Mouse (Mus musculus): Measurements from ENCODE around the gene Papola. TPM values are rescaled to one million over a fixed set of nuclear protein-coding genes. Genes with fewer than 3 reads are reported as not detected.
A peak's percentile ranks its signal among the peaks of the same experiment; 100 is the strongest.

Papola gene
- polyA plus RNA-seq, 1 experiment from 2014 or later = 226 TPM

- Histone ChIP-seq H3K36me3 (ENCODE audit: control insufficient read depth, insufficient read depth, low read length) (peaks cover 3% of the 10 kb centered on the region; the same call in 1 of the 2 replicates), H3K4me3 (ENCODE audit: low read depth, low read length) (peak overlapping the region; percentile 74; the same call in 1 of the 2 replicates), H3K27me3 (ENCODE audit: control insufficient read depth, insufficient read depth, low read length) (no peaks in the 10 kb centered on the region), H3K9ac (ENCODE audit: low read length) (no peak overlapping the region), H3K9me3 (ENCODE audit: control insufficient read depth, low read length) (no peaks in the 10 kb centered on the region), H3K4me1 (ENCODE audit: control insufficient read depth, insufficient read depth, low read length) (peaks cover 3% of the 10 kb centered on the region; the same call in 1 of the 2 replicates), H3K27ac (replicated peaks; ENCODE audit: low read depth, low read length) (no peak overlapping the region), H3K4me2 (ENCODE audit: low read depth, severe bottlenecking) (peak overlapping the region; percentile 51)
- ATAC-seq (ENCODE audit: insufficient number of reproducible peaks, low FRiP score, low TSS enrichment, low read depth) (no peak), DNase-seq (ENCODE audit: low spot score) (no peak)
- 74% methylated on average over 1 of the region's 1 CpGs for WGBS
Observed at GRCm38 (mm10) chr12:105786113-105786512, 1.6 kb downstream of the Papola start.

GRCm38 (mm10) chr12:105787626-105788025 is 3.1 kb downstream of the Papola start:
- no peaks in the 10 kb centered on the region for H3K9me3 ChIP-seq (ENCODE audit: control insufficient read depth, low read length)
- peaks cover 3% of the 10 kb centered on the region; the same call in 1 of the 2 replicates for H3K36me3 ChIP-seq (ENCODE audit: control insufficient read depth, insufficient read depth, low read length)
- no peak overlapping the region for H3K4me2 ChIP-seq (ENCODE audit: low read depth, severe bottlenecking)
- DNase-seq (ENCODE audit: low spot score) (no peak), ATAC-seq (ENCODE audit: insufficient number of reproducible peaks, low FRiP score, low TSS enrichment, low read depth) (no peak)
- H3K4me1 ChIP-seq (ENCODE audit: control insufficient read depth, insufficient read depth, low read length) = peaks cover 3% of the 10 kb centered on the region; the same call in 1 of the 2 replicates
- H3K9ac ChIP-seq (ENCODE audit: low read length) = no peak overlapping the region
- 97% methylated on average over 2 of the region's 2 CpGs for WGBS
- H3K27me3 ChIP-seq (ENCODE audit: control insufficient read depth, insufficient read depth, low read length) = no peaks in the 10 kb centered on the region
- no peak overlapping the region for H3K4me3 ChIP-seq (ENCODE audit: low read depth, low read length)
- H3K27ac ChIP-seq (replicated peaks; ENCODE audit: low read depth, low read length) = no peak overlapping the region

- Histone ChIP-seq H3K4me1 (ENCODE audit: control insufficient read depth, insufficient read depth, low read length) (peaks cover 3% of the 10 kb centered on the region; the same call in 1 of the 2 replicates), H3K4me3 (ENCODE audit: low read depth, low read length) (no peak overlapping the region), H3K9ac (ENCODE audit: low read length) (no peak overlapping the region), H3K27me3 (ENCODE audit: control insufficient read depth, insufficient read depth, low read length) (no peaks in the 10 kb centered on the region), H3K9me3 (ENCODE audit: control insufficient read depth, low read length) (no peaks in the 10 kb centered on the region), H3K4me2 (ENCODE audit: low read depth, severe bottlenecking) (no peak overlapping the region), H3K27ac (replicated peaks; ENCODE audit: low read depth, low read length) (no peak overlapping the region), H3K36me3 (ENCODE audit: control insufficient read depth, insufficient read depth, low read length) (peaks cover 3% of the 10 kb centered on the region; the same call in 1 of the 2 replicates)
- DNase-seq (ENCODE audit: low spot score) (no peak), ATAC-seq (ENCODE audit: insufficient number of reproducible peaks, low FRiP score, low TSS enrichment, low read depth) (no peak)
- 91% methylated on average over 6 of the region's 6 CpGs for WGBS
Observed at GRCm38 (mm10) chr12:105789885-105790284, 5.4 kb downstream of the Papola start.

- no peaks in the 10 kb centered on the region for H3K27me3 ChIP-seq (ENCODE audit: control insufficient read depth, insufficient read depth, low read length)
- no peak overlapping the region for H3K27ac ChIP-seq (replicated peaks; ENCODE audit: low read depth, low read length)
- no peak overlapping the region for H3K4me3 ChIP-seq (ENCODE audit: low read depth, low read length)
- ATAC-seq (ENCODE audit: insufficient number of reproducible peaks, low FRiP score, low TSS enrichment, low read depth) (no peak), DNase-seq (ENCODE audit: low spot score) (no peak)
- no peaks in the 10 kb centered on the region for H3K4me1 ChIP-seq (ENCODE audit: control insufficient read depth, insufficient read depth, low read length)
- H3K9me3 ChIP-seq (ENCODE audit: control insufficient read depth, low read length) = no peaks in the 10 kb centered on the region
- H3K9ac ChIP-seq (ENCODE audit: low read length) = no peak overlapping the region
- H3K36me3 ChIP-seq (ENCODE audit: control insufficient read depth, insufficient read depth, low read length) = no peaks in the 10 kb centered on the region; the same call in 1 of the 2 replicates
- no peak overlapping the region for H3K4me2 ChIP-seq (ENCODE audit: low read depth, severe bottlenecking)
- 96% methylated on average over 2 of the region's 2 CpGs for WGBS
Observed at GRCm38 (mm10) chr12:105794896-105795295, 10.4 kb downstream of the Papola start.

GRCm38 (mm10) chr12:105798001-105798400 is 13.5 kb downstream of the Papola start:
- H3K27me3 ChIP-seq (ENCODE audit: control insufficient read depth, insufficient read depth, low read length) = no peaks in the 10 kb centered on the region
- no peak for ATAC-seq (ENCODE audit: insufficient number of reproducible peaks, low FRiP score, low TSS enrichment, low read depth)
- no peak overlapping the region for H3K27ac ChIP-seq (replicated peaks; ENCODE audit: low read depth, low read length)
- peaks cover 6% of the 10 kb centered on the region; the same call in 1 of the 2 replicates for H3K36me3 ChIP-seq (ENCODE audit: control insufficient read depth, insufficient read depth, low read length)
- no peak overlapping the region for H3K9ac ChIP-seq (ENCODE audit: low read length)
- no peak overlapping the region for H3K4me3 ChIP-seq (ENCODE audit: low read depth, low read length)
- no peaks in the 10 kb centered on the region for H3K4me1 ChIP-seq (ENCODE audit: control insufficient read depth, insufficient read depth, low read length)
- H3K9me3 ChIP-seq (ENCODE audit: control insufficient read depth, low read length) = no peaks in the 10 kb centered on the region
- DNase-seq (ENCODE audit: low spot score) = no peak
- no peak overlapping the region for H3K4me2 ChIP-seq (ENCODE audit: low read depth, severe bottlenecking)

GRCm38 (mm10) chr12:105805790-105806189 is 21.3 kb downstream of the Papola start:
- no peaks in the 10 kb centered on the region for H3K27me3 ChIP-seq (ENCODE audit: control insufficient read depth, insufficient read depth, low read length)
- WGBS = 94% methylated on average over 3 of the region's 3 CpGs
- H3K9me3 ChIP-seq (ENCODE audit: control insufficient read depth, low read length) = no peaks in the 10 kb centered on the region
- no peak overlapping the region for H3K9ac ChIP-seq (ENCODE audit: low read length)
- H3K4me2 ChIP-seq (ENCODE audit: low read depth, severe bottlenecking) = no peak overlapping the region
- ATAC-seq (ENCODE audit: insufficient number of reproducible peaks, low FRiP score, low TSS enrichment, low read depth) (no peak), DNase-seq (ENCODE audit: low spot score) (no peak)
- H3K4me1 ChIP-seq (ENCODE audit: control insufficient read depth, insufficient read depth, low read length) = no peaks in the 10 kb centered on the region
- H3K36me3 ChIP-seq (ENCODE audit: control insufficient read depth, insufficient read depth, low read length) = peaks cover 16% of the 10 kb centered on the region
- no peak overlapping the region for H3K27ac ChIP-seq (replicated peaks; ENCODE audit: low read depth, low read length)
- no peak overlapping the region for H3K4me3 ChIP-seq (ENCODE audit: low read depth, low read length)

- Histone ChIP-seq H3K9ac (ENCODE audit: low read length) (no peak overlapping the region), H3K4me3 (ENCODE audit: low read depth, low read length) (no peak overlapping the region), H3K27me3 (ENCODE audit: control insufficient read depth, insufficient read depth, low read length) (no peaks in the 10 kb centered on the region), H3K4me2 (ENCODE audit: low read depth, severe bottlenecking) (no peak overlapping the region), H3K4me1 (ENCODE audit: control insufficient read depth, insufficient read depth, low read length) (no peaks in the 10 kb centered on the region), H3K9me3 (ENCODE audit: control insufficient read depth, low read length) (no peaks in the 10 kb centered on the region), H3K36me3 (ENCODE audit: control insufficient read depth, insufficient read depth, low read length) (peaks cover 14% of the 10 kb centered on the region), H3K27ac (replicated peaks; ENCODE audit: low read depth, low read length) (no peak overlapping the region)
- ATAC-seq (ENCODE audit: insufficient number of reproducible peaks, low FRiP score, low TSS enrichment, low read depth) (no peak), DNase-seq (ENCODE audit: low spot score) (no peak)
- 93% methylated on average over 3 of the region's 3 CpGs for WGBS
Observed at GRCm38 (mm10) chr12:105806205-105806604, 21.7 kb downstream of the Papola start.

GRCm38 (mm10) chr12:105807416-105807815 is 22.9 kb downstream of the Papola start:
- DNase-seq (ENCODE audit: low spot score) (no peak), ATAC-seq (ENCODE audit: insufficient number of reproducible peaks, low FRiP score, low TSS enrichment, low read depth) (no peak)
- Histone ChIP-seq H3K9ac (ENCODE audit: low read length) (no peak overlapping the region), H3K9me3 (ENCODE audit: control insufficient read depth, low read length) (no peaks in the 10 kb centered on the region), H3K4me1 (ENCODE audit: control insufficient read depth, insufficient read depth, low read length) (no peaks in the 10 kb centered on the region), H3K36me3 (ENCODE audit: control insufficient read depth, insufficient read depth, low read length) (peaks cover 12% of the 10 kb centered on the region), H3K27me3 (ENCODE audit: control insufficient read depth, insufficient read depth, low read length) (no peaks in the 10 kb centered on the region), H3K4me2 (ENCODE audit: low read depth, severe bottlenecking) (no peak overlapping the region), H3K4me3 (ENCODE audit: low read depth, low read length) (no peak overlapping the region), H3K27ac (replicated peaks; ENCODE audit: low read depth, low read length) (no peak overlapping the region)
- 96% methylated on average over 7 of the region's 7 CpGs for WGBS

GRCm38 (mm10) chr12:105808945-105809344 is 24.5 kb downstream of the Papola start:
- Histone ChIP-seq H3K9ac (ENCODE audit: low read length) (no peak overlapping the region), H3K4me1 (ENCODE audit: control insufficient read depth, insufficient read depth, low read length) (no peaks in the 10 kb centered on the region), H3K4me2 (ENCODE audit: low read depth, severe bottlenecking) (no peak overlapping the region), H3K9me3 (ENCODE audit: control insufficient read depth, low read length) (no peaks in the 10 kb centered on the region), H3K36me3 (ENCODE audit: control insufficient read depth, insufficient read depth, low read length) (peaks cover 14% of the 10 kb centered on the region), H3K4me3 (ENCODE audit: low read depth, low read length) (no peak overlapping the region), H3K27ac (replicated peaks; ENCODE audit: low read depth, low read length) (no peak overlapping the region), H3K27me3 (ENCODE audit: control insufficient read depth, insufficient read depth, low read length) (no peaks in the 10 kb centered on the region)
- DNase-seq (ENCODE audit: low spot score) = no peak
- ATAC-seq (ENCODE audit: insufficient number of reproducible peaks, low FRiP score, low TSS enrichment, low read depth) = no peak
- WGBS = 93% methylated on average over 3 of the region's 3 CpGs

Measured in limb, embryonic 11.5 days (tissue).